Comparison of ENCODE assay signal across 8 mouse cellular contexts in genomic region chr2:170206442-170206754, GRCm38 (mm10). TPM values are rescaled to one million over a fixed set of nuclear protein-coding genes. Genes with fewer than 3 reads are reported as not detected.
DNase-seq lines count a peak whose midpoint lies in the region; ATAC-seq and TF ChIP-seq lines count a peak whose summit lies in the region.

No protein-coding gene starts in this region.

- H3K4me3 ChIP-seq in hindbrain, embryonic 10.5 days = peak overlapping the region; percentile 53
- no peak overlapping the region for H3K4me3 ChIP-seq in hindbrain, postnatal 0 days (ENCODE audit: low read length)
- peak overlapping the region; percentile 28 to 80 for H3K4me3 ChIP-seq in MEL (ENCODE audit: control insufficient read depth in 1 of 2, insufficient read depth in 1 of 2, low read depth in 2 of 2, low read length in 2 of 2)
- H3K4me3 ChIP-seq in midbrain, embryonic 13.5 days (replicated peaks) = no peak overlapping the region

- H3K9me3 ChIP-seq in hindbrain, embryonic 10.5 days = no peaks in the 10 kb centered on the region
- no peaks in the 10 kb centered on the region for H3K9me3 ChIP-seq in hindbrain, postnatal 0 days (ENCODE audit: low read length)
- no peaks in the 10 kb centered on the region for H3K9me3 ChIP-seq in MEL (replicated peaks; ENCODE audit: insufficient read depth, low read length)
- H3K9me3 ChIP-seq in midbrain, embryonic 13.5 days = no peaks in the 10 kb centered on the region

- no peak for TF ChIP-seq RAD21 in MEL (IDR thresholded peaks at IDR 0.05; ENCODE audit: low read depth, low read length)

- H3K4me2 ChIP-seq in hindbrain, postnatal 0 days (ENCODE audit: low read depth, low read length) = no peak overlapping the region
- peak overlapping the region; percentile 54; the same call in 1 of the 2 replicates for H3K4me2 ChIP-seq in midbrain, embryonic 13.5 days (replicated peaks)

- DNase-seq in hindbrain, embryonic 10.5 days (ENCODE audit: low spot score) = peak; percentile 27
- no peak for DNase-seq in hindbrain, postnatal 0 days (ENCODE audit: low spot score)
- peak; percentile 88 for DNase-seq in MEL (ENCODE audit: low read depth, low spot score)
- peak; percentile 51 for DNase-seq in heart, postnatal 4 days
- no peak for DNase-seq in ovary, postnatal 10 days (ENCODE audit: low spot score)
- no peak for DNase-seq in cerebellum, postnatal 36 days
- no peak for DNase-seq in gastrocnemius, adult 18-20 months (ENCODE audit: low spot score)

- ATAC-seq in hindbrain, postnatal 0 days = no peak
- ATAC-seq in midbrain, embryonic 13.5 days = 0 out of 2 replicates have a peak, but pooled peaks have one; percentile 41

- peak overlapping the region; percentile 62 for H3K27ac ChIP-seq in hindbrain, embryonic 10.5 days
- H3K27ac ChIP-seq in hindbrain, postnatal 0 days = no peak overlapping the region
- peak overlapping the region; percentile 100 for H3K27ac ChIP-seq in MEL (ENCODE audit: control insufficient read depth, low read depth, low read length)
- no peak overlapping the region for H3K27ac ChIP-seq in midbrain, embryonic 13.5 days

- H3K79me2 ChIP-seq in MEL (ENCODE audit: control insufficient read depth, insufficient read depth, low read length, poor library complexity) = peaks cover 2% of the 10 kb centered on the region; the same call in 1 of the 2 replicates

- no peaks in the 10 kb centered on the region for H3K36me3 ChIP-seq in hindbrain, embryonic 10.5 days
- H3K36me3 ChIP-seq in hindbrain, postnatal 0 days (ENCODE audit: insufficient read depth, low read length) = no peaks in the 10 kb centered on the region
- peaks cover 0 to 10% of the 10 kb centered on the region in 2 experiments; a peak in 2 of 4 replicates for H3K36me3 ChIP-seq in MEL (ENCODE audit: control insufficient read depth in 1 of 2, insufficient read depth in 2 of 2, low read length in 2 of 2)
- no peaks in the 10 kb centered on the region for H3K36me3 ChIP-seq in midbrain, embryonic 13.5 days

- no peak for TF ChIP-seq CTCF in hindbrain, postnatal 0 days (IDR thresholded peaks at IDR 0.05; ENCODE audit: low read depth)
- TF ChIP-seq CTCF in MEL (IDR thresholded peaks at IDR 0.05 in 2 of 3, conservative IDR thresholded peaks at IDR 0.05 in 1 of 3; ENCODE audit: control insufficient read depth in 1 of 3, insufficient read depth in 1 of 3, low read depth in 2 of 3, low read length in 3 of 3, poor library complexity in 1 of 3, severe bottlenecking in 1 of 3) = no peak

- TF ChIP-seq POLR2A in MEL (IDR thresholded peaks at IDR 0.05; ENCODE audit: control insufficient read depth in 1 of 2, insufficient read depth in 1 of 2, low read depth in 1 of 2, low read length in 2 of 2, poor library complexity in 1 of 2) = peak in 1 of 2 experiments; percentile 60; a peak in 2 of 4 replicates

- 10% methylated on average over 6 of the region's 6 CpGs for WGBS in hindbrain, embryonic 10.5 days
- WGBS in hindbrain, postnatal 0 days = 13% methylated on average over 6 of the region's 6 CpGs
- 8% methylated on average over 6 of the region's 6 CpGs for WGBS in midbrain, embryonic 13.5 days

- H3K4me1 ChIP-seq in hindbrain, embryonic 10.5 days (replicated peaks) = peaks cover 46% of the 10 kb centered on the region
- H3K4me1 ChIP-seq in hindbrain, postnatal 0 days (ENCODE audit: insufficient read depth, low read length) = no peaks in the 10 kb centered on the region
- H3K4me1 ChIP-seq in MEL (ENCODE audit: control insufficient read depth in 1 of 2, insufficient read depth in 2 of 2, low read length in 2 of 2) = peaks cover 0 to 16% of the 10 kb centered on the region in 2 experiments; a peak in 2 of 4 replicates
- peaks cover 31% of the 10 kb centered on the region for H3K4me1 ChIP-seq in midbrain, embryonic 13.5 days (replicated peaks)

- H3K9ac ChIP-seq in hindbrain, postnatal 0 days (replicated peaks; ENCODE audit: low read length) = no peak overlapping the region
- H3K9ac ChIP-seq in MEL (ENCODE audit: control insufficient read depth, low read depth, low read length, poor library complexity, severe bottlenecking) = peak overlapping the region; percentile 39
- H3K9ac ChIP-seq in midbrain, embryonic 13.5 days (replicated peaks) = no peak overlapping the region

- TF ChIP-seq EP300 in MEL (IDR thresholded peaks at IDR 0.05; ENCODE audit: low read depth in 1 of 2, low read length in 2 of 2) = no peak

- peaks cover 9% of the 10 kb centered on the region; the same call in 1 of the 2 replicates for H3K27me3 ChIP-seq in hindbrain, embryonic 10.5 days (ENCODE audit: insufficient read depth, poor library complexity, severe bottlenecking)
- H3K27me3 ChIP-seq in hindbrain, postnatal 0 days (ENCODE audit: insufficient read depth, low read length) = no peaks in the 10 kb centered on the region
- H3K27me3 ChIP-seq in MEL (ENCODE audit: control insufficient read depth in 1 of 2, insufficient read depth in 2 of 2, low read length in 2 of 2) = no peaks in the 10 kb centered on the region
- H3K27me3 ChIP-seq in midbrain, embryonic 13.5 days = peaks cover 11% of the 10 kb centered on the region; the same call in 1 of the 2 replicates

TF ChIP-seq in MEL, 35 proteins besides CTCF, POLR2A, EP300 and RAD21:
- TF ChIP-seq MXI1 (IDR thresholded peaks at IDR 0.05; ENCODE audit: low read depth, low read length) (peak; percentile 59), POLR2AphosphoS5 (IDR thresholded peaks at IDR 0.05; ENCODE audit: borderline replicate concordance, low read depth, low read length) (no peak), CHD1 (IDR thresholded peaks at IDR 0.05; ENCODE audit: low read depth, low read length) (no peak), NELFE (IDR thresholded peaks at IDR 0.05; ENCODE audit: low read depth, low read length) (peak; percentile 36), TCF12 (IDR thresholded peaks at IDR 0.05; ENCODE audit: low read depth, low read length) (no peak), E2F4 (IDR thresholded peaks at IDR 0.05; ENCODE audit: borderline replicate concordance, low read depth, low read length) (no peak), POLR2AphosphoS2 (IDR thresholded peaks at IDR 0.05; ENCODE audit: low read length) (no peak), GATA1 (IDR thresholded peaks at IDR 0.05; ENCODE audit: low read depth, low read length) (0 out of 2 replicates have a peak, but pooled peaks have one; percentile 17), MAX (IDR thresholded peaks at IDR 0.05; ENCODE audit: low read length) (no peak), ZC3H11A (IDR thresholded peaks at IDR 0.05; ENCODE audit: low read depth, low read length) (no peak)

RNA-seq across cellular contexts. Expression of gene Zfp217, which starts 58.5 kb away (rescaled TPM):
- 3.0 TPM in 2 replicates for polyA plus RNA-seq in hindbrain, embryonic 10.5 days (2016; fragmentation: Nextera tagmentation; extraction: Ambion mirVana)
- total RNA-seq in hindbrain, postnatal 0 days (2014; rRNA removed) = 3.5 and 8.5 TPM in 2 replicates
- 0.59 and 0.61 TPM in 2 replicates for polyA plus RNA-seq in hindbrain, postnatal 0 days (2015; fragmentation: Nextera tagmentation; extraction: Ambion mirVana)
- 21.7 and 29.3 TPM in 2 replicates for total RNA-seq in MEL (2012; rRNA removed)
- polyA plus RNA-seq in MEL (2012; ENCODE audit: insufficient read depth in 1 of 2, insufficient read length in 2 of 2, low read depth in 1 of 2, low replicate concordance in 2 of 2, missing spikeins in 1 of 2) = 10 to 100 TPM; 25.5 to 34.9 TPM
- 10 to 100 TPM; 18.8 to 19.3 TPM for total RNA-seq in heart, postnatal 4 days (2021)
- 1.8 and 1.9 TPM in 2 replicates for polyA plus RNA-seq in midbrain, embryonic 13.5 days (2015; fragmentation: Nextera tagmentation; extraction: Ambion mirVana)
- total RNA-seq in gastrocnemius, adult 18-20 months (2021) = 1 to 10 TPM; 3.8 to 5.5 TPM

Comparison
In these comparisons a context has a peak if more than half of its experiments do, and no peak if none do; other contexts are left out.
1. DNase-seq: peak in hindbrain, embryonic 10.5 days (single experiment), MEL (single experiment) and heart, postnatal 4 days (single experiment); none in hindbrain, postnatal 0 days (single experiment), ovary, postnatal 10 days (single experiment), cerebellum, postnatal 36 days (0 of 2) and gastrocnemius, adult 18-20 months (single experiment).
2. H3K27ac ChIP-seq: peak in hindbrain, embryonic 10.5 days (single experiment) and MEL (single experiment); none in hindbrain, postnatal 0 days (single experiment) and midbrain, embryonic 13.5 days (single experiment).
3. H3K4me3 ChIP-seq: peak in hindbrain, embryonic 10.5 days (single experiment) and MEL (2 of 2); none in hindbrain, postnatal 0 days (single experiment) and midbrain, embryonic 13.5 days (single experiment).